Mouse (Mus musculus) fibroblast of lung, adult 2 months (primary cell): ENCODE results near the gene Noa1.
A peak's percentile ranks its signal among the peaks of the same experiment; 100 is the strongest.

Experiments
- DNase-seq: peaks from one replicate; pipeline ENCODE4 v3.0.0-alpha.2; 2011; ENCODE audit warnings: low read depth

Noa1 gene

GRCm38 (mm10) chr5:77252115-77252827, 57.6 kb downstream of the Noa1 start:
- DNase-seq: peak; percentile 27

- DNase-seq: no peak
Measured at GRCm38 (mm10) chr5:77251656-77252055, 58.2 kb downstream of the Noa1 start.

GRCm38 (mm10) chr5:77250083-77250482, 59.8 kb downstream of the Noa1 start:
- DNase-seq: no peak

GRCm38 (mm10) chr5:77245787-77246671, 63.9 kb downstream of the Noa1 start:
- no peak for DNase-seq

- DNase-seq: no peak
Measured at GRCm38 (mm10) chr5:77245463-77245786, 64.5 kb downstream of the Noa1 start.

- no peak for DNase-seq
Measured at GRCm38 (mm10) chr5:77244331-77244987, 65.4 kb downstream of the Noa1 start.
